Mouse (Mus musculus): ENCODE measurements around the gene Rbbp5.

- no peak for TF ChIP-seq POLR2A (IDR thresholded peaks at IDR 0.05; ENCODE audit: low read depth, low read length)
- TF ChIP-seq CTCF (IDR thresholded peaks at IDR 0.05; ENCODE audit: extremely low read depth, insufficient read depth, insufficient read length, insufficient replicate concordance), result no peak
Measured at GRCm38 (mm10) chr1:132537736-132538135, 60.6 kb downstream of the Rbbp5 start.

Measured in spleen, adult 2 months (tissue).